27 mouse cellular contexts compared by ENCODE assay signal in the genomic region with DNA sequence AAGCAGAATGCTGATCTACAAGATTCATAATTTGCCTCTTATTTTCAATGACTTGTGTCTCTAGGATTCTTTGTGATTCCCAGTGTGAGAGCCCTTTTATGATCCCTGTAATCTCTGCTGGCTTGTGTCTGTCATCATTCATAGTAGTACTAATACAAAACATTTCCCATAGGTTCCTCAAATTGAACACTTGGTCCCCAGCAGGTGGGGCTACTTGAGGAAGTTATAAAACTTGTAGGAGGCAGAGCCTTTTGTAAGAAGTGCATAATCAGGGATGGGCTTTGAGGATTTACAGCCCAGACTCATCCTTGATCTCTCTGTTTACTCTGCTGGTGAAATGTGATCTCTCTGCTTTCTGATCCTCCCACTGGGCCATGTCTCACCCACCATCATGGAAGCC.
A peak's percentile ranks its signal among the peaks of the same experiment; 100 is the strongest.
DNase-seq lines count a peak whose midpoint lies in the region; ATAC-seq and TF ChIP-seq lines count a peak whose summit lies in the region.
"Had no signal": no experiment of that assay in that cellular context is flagged by ENCODE, and none has a peak within 500 bp of the region (broad histone marks: within the 10 kb centered on the region; RNA-seq: fewer than 3 reads in every experiment).

No protein-coding gene starts in this region.

- H3K27me3 ChIP-seq in CH12.LX (replicated peaks) = no peaks in the 10 kb centered on the region
- no peaks in the 10 kb centered on the region for H3K27me3 ChIP-seq in hindbrain, embryonic 14.5 days (ENCODE audit: control insufficient read depth, insufficient read depth, low read length)
- H3K27me3 ChIP-seq: forebrain, embryonic 13.5 days; heart, embryonic 13.5 days; hindbrain, embryonic 13.5 days had no signal

- TF ChIP-seq EP300 in CH12.LX (IDR thresholded peaks at IDR 0.05; ENCODE audit: low read length) = no peak

- no peaks in the 10 kb centered on the region for H3K79me2 ChIP-seq in CH12.LX (replicated peaks; ENCODE audit: control insufficient read depth, extremely low read depth, insufficient read depth, poor library complexity, severe bottlenecking)

- no peaks in the 10 kb centered on the region for H3K36me3 ChIP-seq in CH12.LX (replicated peaks in 1 of 2; ENCODE audit: control insufficient read depth in 1 of 2, insufficient read depth in 1 of 2, low read length in 1 of 2)
- no peaks in the 10 kb centered on the region for H3K36me3 ChIP-seq in hindbrain, embryonic 14.5 days (replicated peaks; ENCODE audit: control insufficient read depth, insufficient read depth)
- H3K36me3 ChIP-seq: forebrain, embryonic 10.5 days; G1E; heart, embryonic 10.5 days; heart, embryonic 13.5 days; hindbrain, embryonic 10.5 days; hindbrain, embryonic 13.5 days had no signal

- no peak for TF ChIP-seq POLR2A in CH12.LX (IDR thresholded peaks at IDR 0.05; ENCODE audit: low read depth, low read length)

- TF ChIP-seq CTCF in CH12.LX (conservative IDR thresholded peaks at IDR 0.05 in 1 of 2, IDR thresholded peaks at IDR 0.05 in 1 of 2; ENCODE audit: low read depth in 2 of 2, low read length in 2 of 2) = no peak

- TF ChIP-seq RAD21 in CH12.LX (IDR thresholded peaks at IDR 0.05; ENCODE audit: low read depth, low read length) = no peak; the same call in 1 of the 2 replicates

- no peak overlapping the region for H3K9ac ChIP-seq in CH12.LX (ENCODE audit: insufficient read depth, low read depth)
- H3K9ac ChIP-seq in hindbrain, embryonic 14.5 days = no peak overlapping the region
- H3K9ac ChIP-seq: forebrain, embryonic 13.5 days; heart, embryonic 13.5 days; hindbrain, embryonic 13.5 days had no signal

- intact Hi-C loops in heart, postnatal 10 days (cut with DNase I) = no loop called here

- peaks cover 8% of the 10 kb centered on the region for H3K9me3 ChIP-seq in CH12.LX (replicated peaks; ENCODE audit: low read length)
- no peaks in the 10 kb centered on the region for H3K9me3 ChIP-seq in hindbrain, embryonic 14.5 days (ENCODE audit: control insufficient read depth, low read length)
- H3K9me3 ChIP-seq: forebrain, embryonic 10.5 days; forebrain, embryonic 13.5 days; heart, embryonic 10.5 days; heart, embryonic 13.5 days; hindbrain, embryonic 10.5 days; hindbrain, embryonic 13.5 days had no signal

- peaks cover 0 to 25% of the 10 kb centered on the region in 2 experiments; a peak in 2 of 4 replicates for H3K4me1 ChIP-seq in CH12.LX (ENCODE audit: control insufficient read depth in 1 of 2, insufficient read depth in 2 of 2)
- H3K4me1 ChIP-seq in hindbrain, embryonic 14.5 days (replicated peaks; ENCODE audit: control insufficient read depth, insufficient read depth, low read length) = no peaks in the 10 kb centered on the region
- H3K4me1 ChIP-seq: forebrain, embryonic 10.5 days; forebrain, embryonic 13.5 days; heart, embryonic 10.5 days; heart, embryonic 13.5 days; hindbrain, embryonic 10.5 days; hindbrain, embryonic 13.5 days had no signal

- peak; percentile 27 for DNase-seq in CH12.LX (ENCODE audit: extremely low read depth)
- DNase-seq in R1 (ENCODE audit: low read depth, low spot score) = peak; percentile 4
- DNase-seq in hindbrain, embryonic 14.5 days (ENCODE audit: low spot score) = no peak
- DNase-seq in layer of hippocampus, postnatal 25 days (ENCODE audit: extremely low spot score in 1 of 2, low spot score in 1 of 2) = no peak
- no peak for DNase-seq in heart, postnatal 10 days
- DNase-seq: adrenal gland, postnatal 10 days; adrenal gland, postnatal 36 days; cerebellum, adult 18-20 months; cerebellum, postnatal 10 days; cerebellum, postnatal 36 days; gastrocnemius, postnatal 10 days; heart, adult 2 months; heart, postnatal 36 days; kidney, adult 18-20 months had no signal

- in situ Hi-C loops in CH12.LX (cut with MboI; ENCODE audit: low pct_ligation_motif_present, low pct_unique_long_range_greater_than_20kb, low sequenced_read_pairs) = no loop called here

- H3K4me2 ChIP-seq in CH12.LX (ENCODE audit: insufficient read depth, low read depth, poor library complexity, severe bottlenecking) = no peak overlapping the region
- H3K4me2 ChIP-seq in hindbrain, embryonic 14.5 days (replicated peaks) = no peak overlapping the region
- H3K4me2 ChIP-seq: forebrain, embryonic 13.5 days; heart, embryonic 13.5 days; hindbrain, embryonic 13.5 days had no signal

- no peak overlapping the region for H3K4me3 ChIP-seq in CH12.LX (replicated peaks in 1 of 3; ENCODE audit: low read depth in 2 of 3, low read length in 2 of 3, poor library complexity in 1 of 3)
- no peak overlapping the region for H3K4me3 ChIP-seq in hindbrain, embryonic 14.5 days (replicated peaks; ENCODE audit: low read length)
- H3K4me3 ChIP-seq: forebrain, embryonic 10.5 days; forebrain, embryonic 13.5 days; heart, adult 2 months; heart, embryonic 10.5 days; heart, embryonic 13.5 days; hindbrain, embryonic 10.5 days; hindbrain, embryonic 13.5 days had no signal

- dilution Hi-C loops in CH12.LX (cut with MboI; ENCODE audit: extremely low pct_ligation_motif_present, extremely low pct_unique_long_range_greater_than_20kb, low sequenced_read_pairs) = no loop called here

- H3K27ac ChIP-seq in CH12.LX (ENCODE audit: insufficient read depth, low read depth) = no peak overlapping the region
- no peak overlapping the region for H3K27ac ChIP-seq in hindbrain, embryonic 14.5 days
- H3K27ac ChIP-seq: forebrain, embryonic 10.5 days; forebrain, embryonic 13.5 days; heart, adult 2 months; heart, embryonic 10.5 days; heart, embryonic 13.5 days; hindbrain, embryonic 10.5 days; hindbrain, embryonic 13.5 days; hindbrain, postnatal 0 days had no signal

- ATAC-seq in granulocyte monocyte progenitor cell, adult 5-6 weeks (replicated peaks; ENCODE audit: poor library complexity, severe bottlenecking) = peak; percentile 63
- ATAC-seq in monocyte, adult 5-6 weeks (replicated peaks; ENCODE audit: insufficient number of reproducible peaks, low FRiP score, low TSS enrichment, poor library complexity, severe bottlenecking) = peak; percentile 63; the same call in 1 of the 2 replicates
- ATAC-seq in hindbrain, embryonic 14.5 days (ENCODE audit: low FRiP score) = no peak
- ATAC-seq: forebrain, embryonic 13.5 days; forebrain, embryonic 16.5 days; hindbrain, postnatal 0 days; inflammation-experienced regulatory T-cells, adult 6 months; intestine, embryonic 16.5 days had no signal

TF ChIP-seq in CH12.LX, 34 proteins besides CTCF, POLR2A, EP300 and RAD21:
- TF ChIP-seq JUND (conservative IDR thresholded peaks at IDR 0.05; ENCODE audit: low read depth, low read length) = no peak
- no peak for TF ChIP-seq ZC3H11A (IDR thresholded peaks at IDR 0.05; ENCODE audit: low read depth, low read length)
- no peak for TF ChIP-seq SIN3A (IDR thresholded peaks at IDR 0.05; ENCODE audit: low read length)
- no peak for TF ChIP-seq ZKSCAN1 (IDR thresholded peaks at IDR 0.05; ENCODE audit: borderline replicate concordance, low read depth, low read length)

Comparison
In these comparisons a context has a peak if more than half of its experiments do, and no peak if none do; other contexts are left out.
1. DNase-seq: peak in CH12.LX (single experiment) and R1 (single experiment); none in hindbrain, embryonic 14.5 days (single experiment), layer of hippocampus, postnatal 25 days (0 of 2) and heart, postnatal 10 days (0 of 2).